Mouse (Mus musculus) liver, adult 2 months (tissue): ENCODE measurements at regions not wholly inside any gene's neighbourhood (a gene's known extent, or its start where the extent isn't known, plus 50 kb on each side); places are given as distances from the start of the nearest gene placed in this dataset.

Experiments used
- DNase-seq: peaks from one replicate; pipeline ENCODE4 v3.0.0-alpha.2; 2011; ENCODE audit warnings: low read depth, low spot score; ENCODE audit errors: extremely low read depth
- H3K27ac ChIP-seq: fragments of 200-500 bp; replicated peaks from 2 replicates; pipeline ENCODE4 v1.5.1; 2012; ENCODE audit warnings: low read depth, mild to moderate bottlenecking, control low read depth, inconsistent platforms, low read length; ENCODE audit not compliant: insufficient read depth
- H3K27me3 ChIP-seq: fragments of 200-500 bp; 2 replicates; pipeline ENCODE4 v1.6.1; 2012; ENCODE audit warnings: mild to moderate bottlenecking, moderate library complexity, low read length, inconsistent platforms; ENCODE audit not compliant: control insufficient read depth, insufficient read depth
- H3K36me3 ChIP-seq: fragments of 200-500 bp; 2 replicates; pipeline ENCODE4 v1.6.1; 2012; ENCODE audit warnings: low read length, inconsistent platforms; ENCODE audit not compliant: control insufficient read depth, insufficient read depth
- H3K4me1 ChIP-seq: fragments of 200-500 bp; 2 replicates; pipeline ENCODE4 v1.6.1; 2011; ENCODE audit warnings: low read length; ENCODE audit not compliant: control insufficient read depth, insufficient read depth
- H3K4me3 ChIP-seq: fragments of 200-500 bp; 2 replicates; pipeline ENCODE4 v1.5.1; 2011; ENCODE audit warnings: low read depth, mild to moderate bottlenecking, control low read depth, low read length, moderate library complexity; ENCODE audit not compliant: insufficient read depth
- H3K79me2 ChIP-seq: fragments of 200-500 bp; 2 replicates; pipeline ENCODE4 v1.6.1; 2012; ENCODE audit warnings: inconsistent platforms, mild to moderate bottlenecking, low read length, moderate library complexity; ENCODE audit not compliant: control insufficient read depth, insufficient read depth
- H3K9ac ChIP-seq: fragments of 200-500 bp; 2 replicates; pipeline ENCODE4 v1.6.1; 2012; ENCODE audit warnings: low read depth, mild to moderate bottlenecking, control low read depth, inconsistent platforms, low read length
- CTCF ChIP-seq: fragments of 200-500 bp; IDR thresholded peaks from 2 replicates; pipeline ENCODE4 v1.5.1; 2011; ENCODE audit warnings: low read depth, low read length, control low read depth
- POLR2A ChIP-seq: fragments of 200-500 bp; IDR thresholded peaks from 2 replicates; pipeline ENCODE4 v1.6.1; 2011; ENCODE audit warnings: low read length, control low read depth; ENCODE audit not compliant: insufficient read depth; ENCODE audit errors: extremely low read depth
- WGBS: fragments of 180-500 bp; shearing (Covaris S2); methylation state at CpG from one replicate; pipeline ENCODE4 v1.1.7; 2018; 5-methylcytosine and 5-hydroxymethylcytosine counted together

- no peak for DNase-seq
- Histone ChIP-seq H3K27me3 (no peaks in the 10 kb centered on the region), H3K79me2 (no peaks in the 10 kb centered on the region), H3K36me3 (no peaks in the 10 kb centered on the region), H3K9ac (no peak overlapping the region), H3K4me3 (no peak overlapping the region), H3K27ac (no peak overlapping the region), H3K4me1 (no peaks in the 10 kb centered on the region)
- WGBS: 66% methylated on average over 10 of the region's 10 CpGs
- TF ChIP-seq CTCF (no peak), POLR2A (no peak)
These were observed 126.3 kb upstream of the 3110018I06Rik start for GRCm38 (mm10) chr12:107362120-107362519.

GRCm38 (mm10) chr12:107372254-107372653, 116.2 kb upstream of the 3110018I06Rik start:
- no peak for DNase-seq
- 82% methylated on average over 7 of the region's 7 CpGs for WGBS
- Histone ChIP-seq H3K4me1 (no peaks in the 10 kb centered on the region), H3K4me3 (no peak overlapping the region), H3K79me2 (no peaks in the 10 kb centered on the region), H3K27ac (no peak overlapping the region), H3K9ac (no peak overlapping the region), H3K36me3 (no peaks in the 10 kb centered on the region), H3K27me3 (no peaks in the 10 kb centered on the region)
- no peak for TF ChIP-seq CTCF
- no peak for TF ChIP-seq POLR2A

GRCm38 (mm10) chr12:107392050-107392795, 96.2 kb upstream of the 3110018I06Rik start:
- Histone ChIP-seq H3K27me3 (no peaks in the 10 kb centered on the region), H3K4me1 (no peaks in the 10 kb centered on the region), H3K27ac (no peak overlapping the region), H3K9ac (no peak overlapping the region), H3K79me2 (no peaks in the 10 kb centered on the region), H3K4me3 (no peak overlapping the region), H3K36me3 (no peaks in the 10 kb centered on the region)
- WGBS: 77% methylated on average over 14 of the region's 14 CpGs
- TF ChIP-seq POLR2A (no peak), CTCF (no peak)
- no peak for DNase-seq

- Histone ChIP-seq H3K36me3 (no peaks in the 10 kb centered on the region), H3K4me1 (no peaks in the 10 kb centered on the region), H3K9ac (no peak overlapping the region), H3K79me2 (no peaks in the 10 kb centered on the region), H3K4me3 (no peak overlapping the region), H3K27ac (no peak overlapping the region), H3K27me3 (no peaks in the 10 kb centered on the region)
- DNase-seq: no peak
- WGBS: 70% methylated on average over 1 of the region's 1 CpGs
- no peak for TF ChIP-seq POLR2A
- TF ChIP-seq CTCF: no peak
These were observed 94.0 kb upstream of the 3110018I06Rik start for GRCm38 (mm10) chr12:107394467-107394866.

GRCm38 (mm10) chr12:107404821-107405220, 83.6 kb upstream of the 3110018I06Rik start:
- DNase-seq: no peak

GRCm38 (mm10) chr12:107423923-107424322, 64.5 kb upstream of the 3110018I06Rik start:
- H3K27ac ChIP-seq: no peak overlapping the region
- H3K4me3 ChIP-seq: no peak overlapping the region
- no peak for DNase-seq
- no peaks in the 10 kb centered on the region for H3K36me3 ChIP-seq
- TF ChIP-seq CTCF (no peak), POLR2A (no peak)
- H3K4me1 ChIP-seq: no peaks in the 10 kb centered on the region
- H3K79me2 ChIP-seq: no peaks in the 10 kb centered on the region
- no peak overlapping the region for H3K9ac ChIP-seq
- WGBS: 77% methylated on average over 7 of the region's 7 CpGs
- H3K27me3 ChIP-seq: no peaks in the 10 kb centered on the region

More at GRCm38 (mm10) chr12:107404821-107405220, 83.6 kb upstream of the 3110018I06Rik start:
- no peak for TF ChIP-seq CTCF
- TF ChIP-seq POLR2A: no peak
- Histone ChIP-seq H3K9ac (no peak overlapping the region), H3K27ac (no peak overlapping the region), H3K27me3 (no peaks in the 10 kb centered on the region), H3K36me3 (no peaks in the 10 kb centered on the region), H3K79me2 (no peaks in the 10 kb centered on the region), H3K4me3 (no peak overlapping the region), H3K4me1 (no peaks in the 10 kb centered on the region)
- 80% methylated on average over 10 of the region's 10 CpGs for WGBS
